Mouse (Mus musculus): ENCODE measurements around the gene Nemf. TPM values are rescaled to one million over a fixed set of nuclear protein-coding genes. Genes with fewer than 3 reads are reported as not detected.
A peak's percentile ranks its signal among the peaks of the same experiment; 100 is the strongest.

Nemf gene
- polyA plus RNA-seq, 1 experiment from 2014 or later, result 79.3 TPM

DNA sequence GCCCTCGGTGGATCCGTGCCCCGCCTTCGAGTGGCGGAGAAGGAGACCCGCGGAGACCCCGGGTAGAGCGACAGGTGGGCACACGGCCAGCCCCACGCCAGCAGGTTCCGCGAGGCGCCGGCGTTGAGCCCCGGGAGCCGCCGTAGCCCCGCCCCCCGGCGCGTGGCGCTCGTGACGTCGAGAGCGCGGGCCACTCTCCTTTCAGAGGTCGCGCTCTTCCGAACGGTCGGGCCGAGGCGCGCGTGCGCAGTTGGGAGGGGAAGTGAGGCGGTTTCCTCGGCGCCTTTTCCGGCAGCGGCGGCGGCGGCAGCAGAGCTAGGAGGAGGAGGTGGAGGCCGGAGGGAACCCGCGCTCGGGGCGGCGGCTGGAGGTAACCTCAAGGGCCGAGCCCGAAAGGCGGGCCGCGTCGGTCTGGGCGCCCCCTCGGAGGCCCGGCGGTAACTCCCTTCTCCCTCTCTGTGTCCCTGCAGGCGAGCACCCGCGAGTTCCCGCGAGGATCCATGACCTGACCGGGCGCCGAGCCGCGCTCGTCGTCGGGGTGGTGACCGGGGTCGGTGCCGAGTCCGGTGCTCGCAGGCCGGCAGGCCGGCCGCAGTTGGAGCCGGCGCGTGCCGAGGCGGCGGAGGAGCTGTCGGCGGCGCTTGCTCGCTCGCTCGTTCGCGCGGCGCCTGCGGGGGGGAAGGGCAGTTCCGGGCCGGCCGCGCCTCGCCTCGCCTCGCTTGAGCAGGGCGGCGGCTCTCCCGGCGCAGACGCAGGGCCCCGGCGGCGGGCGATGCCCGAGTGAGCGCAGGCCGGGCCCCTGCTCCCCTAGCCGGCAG lies 15.1 kb upstream of the Nemf start, which contains the start of the genes Arf6 and Gm9887:
TSS of gene Arf6 (plus strand) at position 297 of the 818 bp plus-strand sequence.
TSS of gene Gm9887 (minus strand) at position 605 of the 818 bp plus-strand sequence.
- Histone ChIP-seq H3K36me3 (ENCODE audit: insufficient read depth) (peaks cover 21% of the 10 kb centered on the region), H3K4me2 (peak within 1 kb of the TSS; percentile 95), H3K27me3 (ENCODE audit: insufficient read depth, low read length) (no peaks in the 10 kb centered on the region), H3K9me3 (ENCODE audit: low read depth, low read length) (no peaks in the 10 kb centered on the region), H3K4me1 (ENCODE audit: insufficient read depth) (0 out of 2 replicates have a peak, but pooled peaks cover 6% of the 10 kb centered on the region), H3K27ac (ENCODE audit: low read depth) (peak within 1 kb of the TSS; percentile 98), H3K9ac (peak within 1 kb of the TSS; percentile 98), H3K4me3 (ENCODE audit: low read depth, low read length) (peak within 1 kb of the TSS; percentile 99)
- ATAC-seq (ENCODE audit: insufficient read depth), result peak; percentile 94
- under 1% methylated on average over 100 of the region's 121 CpGs for WGBS
- DNase-seq, result peak; percentile 99
- TF ChIP-seq CTCF (IDR thresholded peaks at IDR 0.05; ENCODE audit: low read depth), result no peak

GRCm38 (mm10) chr12:69371421-69371853 lies 14.5 kb upstream of the Nemf start:
- Histone ChIP-seq H3K27ac (ENCODE audit: low read depth) (peak overlapping the region; percentile 98), H3K4me2 (peak overlapping the region; percentile 95), H3K4me3 (ENCODE audit: low read depth, low read length) (peak overlapping the region; percentile 99), H3K9ac (peak overlapping the region; percentile 98), H3K36me3 (ENCODE audit: insufficient read depth) (peaks cover 21% of the 10 kb centered on the region), H3K4me1 (ENCODE audit: insufficient read depth) (0 out of 2 replicates have a peak, but pooled peaks cover 6% of the 10 kb centered on the region), H3K27me3 (ENCODE audit: insufficient read depth, low read length) (no peaks in the 10 kb centered on the region), H3K9me3 (ENCODE audit: low read depth, low read length) (no peaks in the 10 kb centered on the region)
- under 1% methylated on average over 24 of the region's 24 CpGs for WGBS
- peak; percentile 41; the same call in 1 of the 2 replicates for TF ChIP-seq CTCF (IDR thresholded peaks at IDR 0.05; ENCODE audit: low read depth)
- DNase-seq (no peak), ATAC-seq (ENCODE audit: insufficient read depth) (peak; percentile 88)

DNA sequence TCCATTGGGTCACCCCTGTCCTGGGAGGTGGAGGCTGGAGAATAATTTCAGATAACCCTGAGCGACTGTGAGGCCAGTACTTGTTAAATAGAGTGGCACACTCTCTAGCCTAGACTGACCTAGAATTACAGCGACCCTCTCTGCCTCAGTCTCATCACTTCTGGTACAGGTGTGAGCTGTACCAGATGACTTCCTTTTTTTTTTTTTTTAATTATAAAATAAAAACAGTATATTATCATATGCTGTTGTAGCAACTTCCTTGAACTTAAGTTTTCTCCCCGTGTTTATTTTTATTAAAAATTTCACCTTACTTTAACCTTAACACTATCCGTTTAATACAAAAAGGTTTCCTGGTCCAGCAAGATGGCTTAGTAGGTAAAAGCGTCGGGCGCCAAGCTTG lies 14.0 kb upstream of the Nemf start:
- Histone ChIP-seq H3K9ac (peak overlapping the region; percentile 98), H3K36me3 (ENCODE audit: insufficient read depth) (peaks cover 18% of the 10 kb centered on the region), H3K27me3 (ENCODE audit: insufficient read depth, low read length) (no peaks in the 10 kb centered on the region), H3K27ac (ENCODE audit: low read depth) (peak overlapping the region; percentile 98), H3K4me2 (peak overlapping the region; percentile 95), H3K4me3 (ENCODE audit: low read depth, low read length) (peak overlapping the region; percentile 99), H3K9me3 (ENCODE audit: low read depth, low read length) (no peaks in the 10 kb centered on the region), H3K4me1 (ENCODE audit: insufficient read depth) (0 out of 2 replicates have a peak, but pooled peaks cover 6% of the 10 kb centered on the region)
- TF ChIP-seq CTCF (IDR thresholded peaks at IDR 0.05; ENCODE audit: low read depth), result no peak
- whole genome bisulfite sequencing, result 7% methylated on average over 7 of the region's 7 CpGs
- ATAC-seq (ENCODE audit: insufficient read depth), result no peak
- DNase-seq, result no peak

DNA sequence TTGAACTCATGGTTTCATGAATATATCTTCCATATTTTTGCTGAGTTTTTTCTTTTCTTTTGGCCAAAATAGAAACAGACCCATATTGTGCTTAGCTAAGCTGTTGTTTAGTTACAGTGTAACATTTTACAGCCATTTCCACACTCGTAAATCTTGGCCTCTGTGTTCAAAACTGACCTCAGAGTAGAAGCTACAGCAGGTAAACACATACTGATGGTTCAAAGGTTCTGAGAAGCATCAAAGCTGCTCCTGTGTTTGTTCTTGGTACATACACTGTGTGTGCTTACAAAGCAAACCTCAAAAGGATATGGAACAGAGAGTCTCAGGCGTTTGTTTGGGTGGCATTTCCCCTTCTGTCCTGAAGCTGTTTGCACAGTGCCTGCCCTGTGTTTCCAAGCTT lies 10.6 kb upstream of the Nemf start:
- no peak overlapping the region for H3K27ac ChIP-seq (ENCODE audit: low read depth)

GRCm38 (mm10) chr12:69366424-69366823 lies 9.5 kb upstream of the Nemf start:
- no peak overlapping the region for H3K27ac ChIP-seq (ENCODE audit: low read depth)
- no peaks in the 10 kb centered on the region for H3K9me3 ChIP-seq (ENCODE audit: low read depth, low read length)
- no peak for DNase-seq
- peak; percentile 39 for TF ChIP-seq CTCF (IDR thresholded peaks at IDR 0.05; ENCODE audit: low read depth)
- ATAC-seq (ENCODE audit: insufficient read depth), result no peak
- H3K9ac ChIP-seq, result no peak overlapping the region
- no peak overlapping the region for H3K4me2 ChIP-seq
- H3K27me3 ChIP-seq (ENCODE audit: insufficient read depth, low read length), result no peaks in the 10 kb centered on the region
- H3K4me3 ChIP-seq (ENCODE audit: low read depth, low read length), result no peak overlapping the region
- no peaks in the 10 kb centered on the region for H3K36me3 ChIP-seq (ENCODE audit: insufficient read depth)
- H3K4me1 ChIP-seq (ENCODE audit: insufficient read depth), result peaks cover 11% of the 10 kb centered on the region

More for the DNA sequence above, 10.6 kb upstream of the Nemf start:
- Histone ChIP-seq H3K9me3 (ENCODE audit: low read depth, low read length) (no peaks in the 10 kb centered on the region), H3K36me3 (ENCODE audit: insufficient read depth) (no peaks in the 10 kb centered on the region), H3K4me2 (no peak overlapping the region), H3K4me3 (ENCODE audit: low read depth, low read length) (no peak overlapping the region), H3K27me3 (ENCODE audit: insufficient read depth, low read length) (no peaks in the 10 kb centered on the region), H3K9ac (no peak overlapping the region), H3K4me1 (ENCODE audit: insufficient read depth) (peaks cover 3% of the 10 kb centered on the region; the same call in 1 of the 2 replicates)
- no peak for TF ChIP-seq CTCF (IDR thresholded peaks at IDR 0.05; ENCODE audit: low read depth)
- DNase-seq, result no peak
- 44% methylated on average over 2 of the region's 2 CpGs for WGBS
- no peak for ATAC-seq (ENCODE audit: insufficient read depth)

DNA sequence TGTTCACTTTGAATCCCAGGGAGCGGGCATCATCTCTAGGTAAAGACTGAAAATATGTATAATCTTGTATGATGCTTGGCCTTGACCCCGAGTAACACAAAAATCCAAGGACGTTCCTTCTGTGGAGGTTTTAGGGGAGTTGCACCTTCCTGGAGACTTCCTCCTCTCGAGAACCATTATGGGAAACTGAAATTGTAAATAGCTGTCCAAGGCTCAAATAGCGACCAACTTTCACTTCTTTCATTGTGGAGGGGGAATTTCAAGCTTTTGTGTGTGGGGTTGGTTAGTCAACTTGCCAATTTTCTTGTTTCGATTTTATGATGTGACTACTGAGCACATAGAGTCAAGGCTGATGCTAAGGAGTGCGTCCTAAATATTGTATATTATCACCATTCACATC lies 8.8 kb upstream of the Nemf start:
- no peak for TF ChIP-seq CTCF (IDR thresholded peaks at IDR 0.05; ENCODE audit: low read depth)
- Histone ChIP-seq H3K9me3 (ENCODE audit: low read depth, low read length) (no peaks in the 10 kb centered on the region), H3K4me3 (ENCODE audit: low read depth, low read length) (no peak overlapping the region), H3K36me3 (ENCODE audit: insufficient read depth) (no peaks in the 10 kb centered on the region), H3K27me3 (ENCODE audit: insufficient read depth, low read length) (no peaks in the 10 kb centered on the region), H3K4me2 (no peak overlapping the region), H3K9ac (no peak overlapping the region), H3K4me1 (ENCODE audit: insufficient read depth) (peaks cover 10% of the 10 kb centered on the region), H3K27ac (ENCODE audit: low read depth) (no peak overlapping the region)
- DNase-seq (no peak), ATAC-seq (ENCODE audit: insufficient read depth) (no peak)
- 78% methylated on average over 7 of the region's 7 CpGs for WGBS

Data from lung, embryonic 14.5 days (tissue).